Mouse (Mus musculus) lung, embryonic 16.5 days (tissue): ENCODE results near the gene Nlgn1. TPM values are rescaled to one million over a fixed set of nuclear protein-coding genes. Genes with fewer than 3 reads are reported as not detected.

Source experiments
- ATAC-seq: fragments of 200-750 bp; cut with Nextera tagmentation; 2 replicates; pipeline ENCODE4 v1.8.0; 2017; ENCODE audit warnings: low read depth, mild to moderate bottlenecking, moderate library complexity
- H3K27ac ChIP-seq: fragments of 300-500 bp; sonication (generic); 2 replicates; pipeline ENCODE4 v1.5.1; 2014; ENCODE audit warnings: mild to moderate bottlenecking, control low read depth, low read length
- H3K27me3 ChIP-seq: fragments of 300-500 bp; sonication (generic); 2 replicates; pipeline ENCODE4 v1.6.1; 2014; ENCODE audit warnings: low read depth, low read length, mixed read lengths; ENCODE audit not compliant: control insufficient read depth, insufficient read depth
- H3K36me3 ChIP-seq: fragments of 300-500 bp; sonication (generic); 2 replicates; pipeline ENCODE4 v1.6.1; 2014; ENCODE audit warnings: low read length; ENCODE audit not compliant: control insufficient read depth, insufficient read depth
- H3K4me1 ChIP-seq: fragments of 300-500 bp; sonication (generic); replicated peaks from 2 replicates; pipeline ENCODE4 v1.6.1; 2014; ENCODE audit warnings: low read length, mixed read lengths; ENCODE audit not compliant: control insufficient read depth, insufficient read depth
- H3K4me2 ChIP-seq: fragments of 300-500 bp; sonication (generic); 2 replicates; pipeline ENCODE4 v1.6.1; 2014; ENCODE audit warnings: low read depth, low read length, control low read depth
- H3K4me3 ChIP-seq: fragments of 300-500 bp; sonication (generic); 2 replicates; pipeline ENCODE4 v1.5.1; 2014; ENCODE audit warnings: mild to moderate bottlenecking, low read length, control low read depth
- H3K9ac ChIP-seq: fragments of 300-500 bp; sonication (generic); 2 replicates; pipeline ENCODE4 v1.6.1; 2014; ENCODE audit warnings: low read length, control low read depth
- H3K9me3 ChIP-seq: fragments of 300-500 bp; sonication (generic); 2 replicates; pipeline ENCODE4 v1.6.1; 2016; ENCODE audit warnings: low read length; ENCODE audit not compliant: control insufficient read depth
- WGBS: fragments of 180-500 bp; shearing (Covaris S2); extraction: QIAGEN DNeasy Blood & Tissue Kit; methylation state at CpG from one replicate; pipeline ENCODE4 v1.1.7; 2014; 5-methylcytosine and 5-hydroxymethylcytosine counted together
- polyA plus RNA-seq: library from polyadenylated mRNA; unstranded; fragments of >200 nt; fragmentation: Nextera tagmentation; extraction: Ambion mirVana; gene quantifications from 2 replicates; pipeline ENCODE4 v1.2.1, GENCODE M21; 2015

The Nlgn1 gene
- polyA plus RNA-seq, 1 experiment from 2014 or later = 1.0 TPM

- H3K27ac ChIP-seq = no peak overlapping the region
- ATAC-seq = no peak
- no peak overlapping the region for H3K9ac ChIP-seq
- H3K4me3 ChIP-seq = no peak overlapping the region
- H3K9me3 ChIP-seq = no peaks in the 10 kb centered on the region
- no peaks in the 10 kb centered on the region for H3K27me3 ChIP-seq
- no peak overlapping the region for H3K4me2 ChIP-seq
- no peaks in the 10 kb centered on the region for H3K36me3 ChIP-seq
- 57% methylated on average over 4 of the region's 4 CpGs for WGBS
- H3K4me1 ChIP-seq = 0 out of 2 replicates have a peak, but pooled peaks cover 3% of the 10 kb centered on the region
Measured at GRCm38 (mm10) chr3:26228172-26228781, 104.0 kb downstream of the Nlgn1 start.

DNA sequence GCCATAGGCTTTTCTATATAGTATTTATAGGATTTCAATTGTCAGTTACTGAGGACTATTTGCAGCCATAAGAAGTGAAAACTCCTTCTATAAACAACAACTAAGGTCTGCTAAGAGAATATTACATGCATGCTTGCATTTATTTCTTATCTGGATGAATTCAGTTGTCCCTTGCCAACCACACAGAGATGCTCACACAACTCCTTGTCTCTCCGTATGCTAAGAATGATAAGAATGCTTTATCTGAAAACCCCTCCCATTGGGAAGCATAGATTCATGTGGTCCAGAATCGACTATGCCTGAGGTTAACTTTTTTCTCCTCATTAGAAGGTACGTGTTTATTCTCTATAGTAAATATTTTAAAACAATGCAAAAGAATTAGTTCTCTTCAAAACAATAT lies 108.8 kb downstream of the Nlgn1 start:
- Histone ChIP-seq H3K36me3 (no peaks in the 10 kb centered on the region), H3K4me3 (no peak overlapping the region), H3K27ac (no peak overlapping the region), H3K4me2 (no peak overlapping the region), H3K27me3 (no peaks in the 10 kb centered on the region), H3K9ac (no peak overlapping the region), H3K4me1 (0 out of 2 replicates have a peak, but pooled peaks cover 2% of the 10 kb centered on the region), H3K9me3 (no peaks in the 10 kb centered on the region)
- ATAC-seq = no peak
- WGBS = 58% methylated on average over 3 of the region's 3 CpGs

DNA sequence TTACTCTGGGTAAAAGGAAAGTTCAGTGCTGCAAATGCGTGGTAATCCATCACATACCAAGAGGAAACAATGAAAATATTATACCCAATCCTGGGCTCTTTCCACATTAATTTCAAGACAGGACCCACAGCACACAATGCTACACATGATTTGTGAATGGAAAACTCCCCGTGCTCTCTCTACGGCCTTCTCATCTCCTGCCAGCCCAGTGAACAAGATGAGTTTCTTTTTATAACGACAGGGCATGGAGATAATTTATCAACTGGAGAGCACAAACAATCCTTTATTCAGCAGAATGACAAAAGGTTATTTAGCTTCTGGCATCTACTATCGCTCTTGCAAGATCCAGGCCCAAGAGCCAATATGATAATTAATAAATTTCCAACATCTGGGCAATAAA lies 116.0 kb downstream of the Nlgn1 start:
- no peak overlapping the region for H3K9ac ChIP-seq
- H3K36me3 ChIP-seq = no peaks in the 10 kb centered on the region
- H3K27ac ChIP-seq = no peak overlapping the region
- H3K27me3 ChIP-seq = no peaks in the 10 kb centered on the region
- no peak overlapping the region for H3K4me3 ChIP-seq
- H3K4me2 ChIP-seq = no peak overlapping the region
- no peaks in the 10 kb centered on the region for H3K9me3 ChIP-seq
- no peaks in the 10 kb centered on the region for H3K4me1 ChIP-seq
- 55% methylated on average over 5 of the region's 5 CpGs for WGBS
- ATAC-seq = no peak

DNA sequence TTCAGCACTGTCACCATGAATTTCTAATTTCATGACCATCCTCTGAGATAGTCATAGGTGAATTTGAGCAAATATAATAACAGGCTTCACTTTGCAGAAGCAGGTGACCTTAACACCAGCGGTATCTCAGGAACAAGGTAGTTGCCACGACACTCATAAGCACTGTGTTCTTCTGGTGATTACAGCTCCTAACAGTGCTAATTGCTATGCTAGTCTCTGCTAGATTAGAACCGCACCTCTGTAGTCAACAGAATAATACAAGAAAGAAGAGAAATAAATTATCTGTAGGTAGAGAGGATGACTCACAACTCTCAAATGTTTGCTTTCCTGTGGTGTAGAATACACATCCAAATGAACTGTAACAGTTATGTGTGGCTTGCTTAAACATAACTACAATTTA lies 129.6 kb downstream of the Nlgn1 start:
- no peak for ATAC-seq
- no peaks in the 10 kb centered on the region for H3K4me1 ChIP-seq
- H3K27ac ChIP-seq = no peak overlapping the region
- H3K9me3 ChIP-seq = no peaks in the 10 kb centered on the region
- H3K4me2 ChIP-seq = no peak overlapping the region
- no peaks in the 10 kb centered on the region for H3K36me3 ChIP-seq
- no peak overlapping the region for H3K9ac ChIP-seq
- H3K4me3 ChIP-seq = no peak overlapping the region
- no peaks in the 10 kb centered on the region for H3K27me3 ChIP-seq
- WGBS = 87% methylated on average over 3 of the region's 3 CpGs

DNA sequence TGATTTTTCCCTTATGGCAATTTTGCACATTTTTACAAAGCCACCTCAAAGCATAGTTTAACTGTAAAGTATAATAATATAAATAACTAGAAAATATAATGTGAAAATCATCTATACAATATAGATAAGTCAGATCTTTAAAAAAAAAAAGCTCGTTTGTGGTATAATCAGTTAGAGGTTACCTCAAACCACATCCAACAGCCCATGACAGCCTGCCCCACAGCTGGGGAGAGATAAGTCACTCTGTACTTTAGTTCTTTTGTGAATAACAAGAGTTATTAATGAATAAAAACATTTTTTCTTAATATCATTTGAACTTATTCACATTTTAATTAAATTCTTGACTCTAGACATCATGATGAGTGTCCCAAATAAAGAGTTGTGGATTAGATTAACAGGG lies 130.8 kb downstream of the Nlgn1 start:
- Histone ChIP-seq H3K9me3 (no peaks in the 10 kb centered on the region), H3K4me1 (no peaks in the 10 kb centered on the region), H3K36me3 (no peaks in the 10 kb centered on the region), H3K27ac (no peak overlapping the region), H3K9ac (no peak overlapping the region), H3K27me3 (no peaks in the 10 kb centered on the region), H3K4me3 (no peak overlapping the region), H3K4me2 (no peak overlapping the region)
- 23% methylated on average over 1 of the region's 1 CpGs for WGBS
- no peak for ATAC-seq

DNA sequence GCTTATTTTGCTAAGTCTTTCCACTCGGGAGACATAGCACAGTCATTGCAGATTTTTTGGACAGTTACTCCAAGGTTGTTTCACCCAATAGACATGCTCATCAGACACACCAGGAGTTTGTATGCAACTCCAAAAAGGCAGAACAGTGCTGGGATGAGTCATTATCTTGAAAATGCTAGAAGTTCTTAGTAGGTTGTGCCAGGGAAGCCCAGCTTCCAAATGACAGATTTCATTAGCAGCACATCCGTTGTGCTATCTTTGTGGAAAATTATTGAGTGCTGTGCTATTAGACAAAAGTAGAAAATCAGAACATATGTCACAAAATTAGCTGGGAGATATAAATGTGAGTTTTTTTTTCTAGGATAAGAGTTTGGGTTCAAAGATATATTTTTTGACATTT lies 137.3 kb downstream of the Nlgn1 start:
- Histone ChIP-seq H3K27me3 (no peaks in the 10 kb centered on the region), H3K4me3 (no peak overlapping the region), H3K36me3 (no peaks in the 10 kb centered on the region), H3K9ac (no peak overlapping the region), H3K27ac (no peak overlapping the region), H3K9me3 (no peaks in the 10 kb centered on the region), H3K4me2 (no peak overlapping the region), H3K4me1 (no peaks in the 10 kb centered on the region)
- ATAC-seq = peak; percentile 34; the same call in 1 of the 2 replicates
- 39% methylated on average over 2 of the region's 2 CpGs for WGBS

DNA sequence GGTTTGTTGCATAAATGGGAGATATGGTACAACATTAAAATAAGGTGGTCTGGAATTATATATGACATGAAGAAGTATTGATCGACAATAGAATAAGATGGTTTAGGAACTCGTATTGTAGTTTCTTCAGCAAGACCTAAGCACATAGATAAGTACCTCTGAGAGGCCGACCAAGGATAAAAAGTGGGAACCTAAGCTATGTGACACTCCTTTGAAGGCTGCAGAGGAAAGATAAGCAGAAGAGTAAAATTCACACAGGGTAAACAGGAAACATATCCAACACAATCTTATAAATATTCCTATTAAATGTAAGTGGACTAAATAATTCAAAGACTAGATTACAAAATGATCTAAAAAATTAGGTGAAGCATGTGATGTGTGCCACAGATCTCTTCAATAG lies 151.2 kb downstream of the Nlgn1 start:
- Histone ChIP-seq H3K4me2 (no peak overlapping the region), H3K36me3 (no peaks in the 10 kb centered on the region), H3K4me1 (no peaks in the 10 kb centered on the region), H3K27ac (no peak overlapping the region), H3K9ac (no peak overlapping the region), H3K4me3 (no peak overlapping the region), H3K9me3 (no peaks in the 10 kb centered on the region), H3K27me3 (no peaks in the 10 kb centered on the region)
- 83% methylated on average over 3 of the region's 3 CpGs for WGBS
- no peak for ATAC-seq

- Histone ChIP-seq H3K9me3 (no peaks in the 10 kb centered on the region), H3K9ac (no peak overlapping the region), H3K27me3 (no peaks in the 10 kb centered on the region), H3K4me1 (no peaks in the 10 kb centered on the region), H3K36me3 (no peaks in the 10 kb centered on the region), H3K4me2 (no peak overlapping the region), H3K4me3 (no peak overlapping the region), H3K27ac (no peak overlapping the region)
- WGBS = 90% methylated on average over 4 of the region's 4 CpGs
- no peak for ATAC-seq
Measured at GRCm38 (mm10) chr3:26175371-26175770, 156.9 kb downstream of the Nlgn1 start.

DNA sequence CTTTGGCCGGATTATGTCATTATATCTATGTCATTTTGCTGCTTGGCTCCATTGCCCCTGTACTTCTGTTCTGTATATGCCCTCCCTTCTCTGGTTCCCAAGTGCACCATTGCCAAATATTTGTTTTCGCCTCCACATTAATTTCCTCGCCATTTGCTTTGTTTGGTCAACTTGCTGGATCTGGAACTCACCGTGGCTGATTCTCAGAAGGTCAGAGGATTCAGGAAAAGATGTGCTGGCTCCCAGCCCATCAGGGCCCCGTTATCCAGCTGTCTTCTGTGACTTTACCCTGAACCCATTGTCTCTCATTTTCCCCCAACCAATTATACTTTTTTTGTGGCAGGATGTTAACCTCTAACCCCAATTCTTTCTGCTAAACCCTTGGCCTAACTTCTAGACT lies 158.0 kb downstream of the Nlgn1 start:
- no peak for ATAC-seq
- no peak overlapping the region for H3K4me2 ChIP-seq
- H3K36me3 ChIP-seq = no peaks in the 10 kb centered on the region
- H3K4me3 ChIP-seq = no peak overlapping the region
- H3K9me3 ChIP-seq = no peaks in the 10 kb centered on the region
- 39% methylated on average over 5 of the region's 5 CpGs for WGBS
- no peaks in the 10 kb centered on the region for H3K4me1 ChIP-seq
- no peak overlapping the region for H3K9ac ChIP-seq
- no peak overlapping the region for H3K27ac ChIP-seq
- no peaks in the 10 kb centered on the region for H3K27me3 ChIP-seq

DNA sequence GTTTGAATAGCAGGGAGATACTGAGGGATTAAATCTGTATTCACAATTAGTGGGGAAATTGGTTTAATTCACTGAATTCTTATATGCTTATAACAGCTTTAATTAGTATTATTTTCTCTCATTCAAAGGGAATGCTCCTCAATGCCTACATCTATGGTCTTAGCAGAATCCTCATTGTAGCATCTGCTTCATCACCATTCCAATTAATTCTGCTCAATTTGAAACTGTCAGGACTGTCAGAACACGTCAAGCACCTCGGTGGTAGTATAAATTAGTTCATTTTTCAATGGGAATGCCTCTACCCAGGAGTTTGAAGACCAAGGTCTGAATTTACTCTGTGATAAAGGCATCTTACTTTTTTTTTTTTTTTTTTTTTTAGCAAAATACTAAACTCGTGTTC lies 158.6 kb downstream of the Nlgn1 start:
- Histone ChIP-seq H3K9me3 (no peaks in the 10 kb centered on the region), H3K4me1 (no peaks in the 10 kb centered on the region), H3K36me3 (no peaks in the 10 kb centered on the region), H3K4me3 (no peak overlapping the region), H3K27me3 (no peaks in the 10 kb centered on the region), H3K4me2 (no peak overlapping the region), H3K9ac (no peak overlapping the region), H3K27ac (no peak overlapping the region)
- 76% methylated on average over 3 of the region's 3 CpGs for WGBS
- no peak for ATAC-seq
